Comparison of ENCODE assay signal across 17 mouse cellular contexts in genomic region chr7:92486878-92487277, GRCm38 (mm10).
"Had no signal": no experiment of that assay in that cellular context is flagged by ENCODE, and none has a peak within 500 bp of the region (broad histone marks: within the 10 kb centered on the region; RNA-seq: fewer than 3 reads in every experiment).

No protein-coding gene starts in this region.

- ATAC-seq: midbrain, embryonic 15.5 days had no signal

- DNase-seq: kidney, postnatal 14 days; kidney, postnatal 4 days; layer of hippocampus, adult 9-11 months; liver, embryonic 13.5 days; lung, adult 2 months; lung, postnatal 14 days; lung, postnatal 4 days; right cerebral cortex, adult 18-20 months; right cerebral cortex, postnatal 14 days; right cerebral cortex, postnatal 4 days; thymus, adult 2 months; thymus, postnatal 14 days; thymus, postnatal 4 days had no signal

- H3K27me3 ChIP-seq: liver, embryonic 13.5 days; midbrain, embryonic 12.5 days; midbrain, embryonic 15.5 days; neural tube, embryonic 12.5 days; neural tube, embryonic 15.5 days had no signal
